Mouse (Mus musculus) liver, embryonic 15.5 days (tissue): ENCODE measurements around the gene Zfand3. TPM values are rescaled to one million over a fixed set of nuclear protein-coding genes. Genes with fewer than 3 reads are reported as not detected.

Source experiments
- ATAC-seq: fragments of 200-750 bp; cut with Nextera tagmentation; 2 replicates; pipeline ENCODE4 v1.8.0; 2017; ENCODE audit warnings: moderate number of reproducible peaks, mild to moderate bottlenecking, moderate library complexity; ENCODE audit not compliant: insufficient read depth
- H3K27ac ChIP-seq: fragments of 300-500 bp; sonication (generic); replicated peaks from 2 replicates; pipeline ENCODE4 v1.5.1; 2015; ENCODE audit warnings: mild to moderate bottlenecking, inconsistent platforms
- H3K27me3 ChIP-seq: fragments of 300-500 bp; sonication (generic); 2 replicates; pipeline ENCODE4 v1.6.1; 2015; ENCODE audit warnings: mild to moderate bottlenecking, inconsistent platforms
- H3K36me3 ChIP-seq: fragments of 300-500 bp; sonication (generic); replicated peaks from 2 replicates; pipeline ENCODE4 v1.6.1; 2015; ENCODE audit warnings: moderate library complexity, mild to moderate bottlenecking, inconsistent platforms
- H3K4me1 ChIP-seq: fragments of 300-500 bp; sonication (generic); replicated peaks from 2 replicates; pipeline ENCODE4 v1.6.1; 2015; ENCODE audit warnings: inconsistent platforms
- H3K4me2 ChIP-seq: fragments of 300-500 bp; sonication (generic); 2 replicates; pipeline ENCODE4 v1.6.1; 2015; ENCODE audit warnings: moderate library complexity, mild to moderate bottlenecking, inconsistent platforms
- H3K4me3 ChIP-seq: fragments of 300-500 bp; sonication (generic); replicated peaks from 2 replicates; pipeline ENCODE4 v1.5.1; 2015; ENCODE audit warnings: mild to moderate bottlenecking, inconsistent platforms
- H3K9ac ChIP-seq: fragments of 300-500 bp; sonication (generic); 2 replicates; pipeline ENCODE4 v1.6.1; 2015; ENCODE audit warnings: moderate library complexity, mild to moderate bottlenecking, inconsistent platforms
- H3K9me3 ChIP-seq: fragments of 300-500 bp; sonication (generic); replicated peaks from 2 replicates; pipeline ENCODE4 v1.6.1; 2016; ENCODE audit warnings: inconsistent platforms
- WGBS: fragments of 180-500 bp; shearing (Covaris S2); methylation state at CpG from one replicate; pipeline ENCODE4 v1.1.7; 2015; ENCODE audit warnings: mixed read lengths; ENCODE audit not compliant: insufficient replicate concordance; 5-methylcytosine and 5-hydroxymethylcytosine counted together
- polyA plus RNA-seq: library from polyadenylated mRNA; unstranded; fragments of >200 nt; fragmentation: Nextera tagmentation; extraction: Ambion mirVana; gene quantifications from 2 replicates; pipeline ENCODE4 v1.2.1, GENCODE M21; 2015

The Zfand3 gene
- 15.4 and 15.6 TPM in 2 replicates for polyA plus RNA-seq

GRCm38 (mm10) chr17:30004203-30005102, at the start of gene Zfand3:
TSS of gene Zfand3 (plus strand) at chr17:30004733.
- Histone ChIP-seq H3K4me1 (peaks cover 43% of the 10 kb centered on the region), H3K4me3 (peak within 1 kb of the TSS; percentile 76), H3K27ac (peak within 1 kb of the TSS; percentile 100), H3K4me2 (peak within 1 kb of the TSS; percentile 92), H3K36me3 (no peaks in the 10 kb centered on the region), H3K9me3 (no peaks in the 10 kb centered on the region), H3K27me3 (no peaks in the 10 kb centered on the region), H3K9ac (peak within 1 kb of the TSS; percentile 90)
- peak; percentile 88 for ATAC-seq
- 0% methylated on average over 76 of the region's 93 CpGs for WGBS

- H3K9ac ChIP-seq: no peak overlapping the region
- H3K4me1 ChIP-seq: no peaks in the 10 kb centered on the region
- H3K9me3 ChIP-seq: no peaks in the 10 kb centered on the region
- H3K27me3 ChIP-seq: no peaks in the 10 kb centered on the region
- WGBS: 52% methylated on average over 8 of the region's 8 CpGs
- no peak overlapping the region for H3K27ac ChIP-seq
- H3K36me3 ChIP-seq: no peaks in the 10 kb centered on the region
- H3K4me3 ChIP-seq: no peak overlapping the region
- ATAC-seq: no peak
- no peak overlapping the region for H3K4me2 ChIP-seq
Measured at GRCm38 (mm10) chr17:29955880-29956279, 48.7 kb upstream of the Zfand3 start.

DNA sequence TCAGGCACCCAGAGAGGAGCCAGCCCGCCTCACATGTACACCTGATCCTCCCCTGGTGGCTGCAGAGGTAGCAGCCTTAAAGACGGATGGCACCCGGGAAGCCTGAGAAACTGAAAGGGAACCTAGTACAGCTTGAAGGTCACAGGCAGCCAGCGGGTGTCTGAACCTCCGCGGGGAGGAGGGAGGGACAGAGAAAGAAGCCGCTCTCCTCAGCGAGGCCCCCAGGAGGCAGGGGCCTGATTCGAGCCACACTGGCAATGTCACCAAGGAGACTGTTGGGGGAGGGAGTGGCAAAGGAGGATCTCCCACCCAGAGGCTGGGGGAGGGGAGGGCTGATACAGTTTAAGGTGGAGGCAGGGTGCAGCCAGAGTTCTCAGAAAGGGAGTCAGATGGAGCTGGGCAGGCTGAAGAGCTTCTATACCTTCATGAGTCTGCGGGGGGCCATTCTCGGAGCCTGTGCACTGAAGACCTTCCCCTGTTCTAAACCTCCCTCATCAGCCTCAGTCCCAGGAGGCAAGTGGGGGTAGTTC, 40.7 kb upstream of the Zfand3 start:
- H3K9ac ChIP-seq: no peak overlapping the region; the same call in 1 of the 2 replicates
- peak overlapping the region; percentile 43 for H3K4me2 ChIP-seq
- H3K36me3 ChIP-seq: no peaks in the 10 kb centered on the region
- no peak overlapping the region for H3K27ac ChIP-seq
- H3K9me3 ChIP-seq: no peaks in the 10 kb centered on the region
- 5% methylated on average over 11 of the region's 11 CpGs for whole genome bisulfite sequencing
- peaks cover 35% of the 10 kb centered on the region for H3K27me3 ChIP-seq
- no peak overlapping the region; the same call in 1 of the 2 replicates for H3K4me3 ChIP-seq
- ATAC-seq: no peak
- peaks cover 7% of the 10 kb centered on the region; the same call in 1 of the 2 replicates for H3K4me1 ChIP-seq

DNA sequence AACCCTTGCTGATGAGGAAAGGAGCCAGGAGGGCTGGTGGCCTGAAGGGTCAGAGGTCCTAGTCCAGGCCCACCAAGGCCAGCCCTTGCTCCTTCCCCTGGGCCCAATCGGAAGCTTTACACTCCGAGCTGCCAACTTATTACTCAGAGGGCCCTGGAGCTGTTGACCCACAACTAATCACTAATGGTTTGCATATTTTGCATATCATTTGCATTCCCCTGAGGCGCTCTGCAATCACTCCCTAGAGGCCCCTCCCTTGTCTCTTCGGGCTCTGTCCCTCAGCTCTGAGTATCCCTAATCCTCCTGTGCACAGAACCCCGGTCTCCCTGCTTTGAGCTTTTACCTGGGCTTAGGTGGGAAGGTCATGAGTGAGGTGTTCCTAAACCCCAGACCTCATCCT, 39.0 kb upstream of the Zfand3 start:
- Histone ChIP-seq H3K27me3 (peaks cover 35% of the 10 kb centered on the region), H3K4me1 (peaks cover 7% of the 10 kb centered on the region; the same call in 1 of the 2 replicates), H3K9ac (no peak overlapping the region), H3K27ac (no peak overlapping the region), H3K36me3 (no peaks in the 10 kb centered on the region), H3K4me3 (no peak overlapping the region), H3K9me3 (no peaks in the 10 kb centered on the region), H3K4me2 (no peak overlapping the region)
- WGBS: 40% methylated on average over 5 of the region's 5 CpGs
- no peak for ATAC-seq

DNA sequence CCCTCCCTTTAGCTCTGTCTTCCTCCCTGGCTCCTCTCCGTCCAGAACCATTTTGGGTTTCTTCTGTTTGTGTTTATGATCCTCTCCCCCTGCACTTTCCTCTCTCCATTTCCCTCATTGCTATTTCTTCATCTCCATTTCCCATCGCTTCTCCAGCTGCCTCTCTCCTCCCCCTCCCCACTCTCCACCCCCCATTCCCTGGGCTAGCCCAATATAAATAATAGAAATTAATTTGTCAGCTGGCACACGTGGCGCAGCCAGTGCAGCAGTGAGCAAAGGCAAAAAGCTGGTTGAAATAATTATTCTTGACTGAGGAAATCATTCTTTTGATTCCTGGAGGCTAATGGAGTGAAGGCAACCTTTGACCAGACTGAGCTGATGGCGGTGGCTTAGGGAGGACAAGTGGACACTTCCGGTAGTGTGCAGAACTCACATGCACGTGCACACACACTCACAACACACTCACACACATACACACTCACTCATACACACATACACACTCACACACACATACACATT, 34.4 kb upstream of the Zfand3 start, which contains the start of gene Mdga1:
Gene Mdga1 (minus strand): TSS at position 51 of the 519 bp plus-strand sequence.
- no peaks in the 10 kb centered on the region for H3K4me1 ChIP-seq
- H3K36me3 ChIP-seq: no peaks in the 10 kb centered on the region
- 63% methylated on average over 7 of the region's 7 CpGs for WGBS
- H3K9ac ChIP-seq: no peak within 1 kb of the TSS
- no peak within 1 kb of the TSS for H3K27ac ChIP-seq
- peaks cover 18% of the 10 kb centered on the region for H3K27me3 ChIP-seq
- ATAC-seq: no peak
- no peak within 1 kb of the TSS for H3K4me2 ChIP-seq
- no peak within 1 kb of the TSS for H3K4me3 ChIP-seq
- H3K9me3 ChIP-seq: no peaks in the 10 kb centered on the region

DNA sequence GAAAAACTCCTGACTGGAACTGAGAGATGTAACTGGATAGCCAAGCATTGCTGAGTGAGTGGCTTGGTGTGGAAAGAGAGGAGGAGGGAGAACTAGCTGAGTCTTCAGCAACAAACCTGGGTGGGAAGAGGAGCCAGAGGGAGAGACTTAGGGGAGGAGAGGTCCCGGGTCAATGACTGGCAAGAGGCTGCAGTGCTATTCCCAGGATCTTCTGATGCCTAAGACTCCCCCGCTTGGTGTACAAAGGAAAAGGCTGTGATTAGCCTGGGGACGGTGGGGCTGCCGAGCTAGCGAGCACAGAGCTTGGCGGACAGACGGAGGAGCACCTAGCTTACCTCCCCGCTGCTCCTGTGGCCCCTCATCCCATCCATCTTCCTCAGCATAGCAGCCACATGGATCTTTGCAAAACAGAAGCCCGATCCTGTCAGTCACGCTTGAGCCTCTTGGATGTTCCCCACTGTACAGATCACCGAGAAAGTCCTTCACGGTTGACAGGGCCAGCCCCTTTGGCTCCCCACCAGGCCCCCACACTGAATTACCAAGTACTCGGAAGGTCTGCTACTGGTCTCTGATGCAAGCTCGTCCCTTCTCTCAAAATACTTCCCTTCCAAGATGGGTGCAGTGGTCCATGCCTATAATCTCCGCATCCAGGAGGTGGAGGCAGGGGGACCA, 32.6 kb upstream of the Zfand3 start:
- Histone ChIP-seq H3K36me3 (no peaks in the 10 kb centered on the region), H3K9me3 (no peaks in the 10 kb centered on the region), H3K9ac (no peak overlapping the region), H3K27me3 (peaks cover 5% of the 10 kb centered on the region; the same call in 1 of the 2 replicates), H3K4me3 (no peak overlapping the region), H3K4me1 (no peaks in the 10 kb centered on the region; the same call in 1 of the 2 replicates), H3K4me2 (no peak overlapping the region), H3K27ac (no peak overlapping the region)
- ATAC-seq: no peak
- 55% methylated on average over 15 of the region's 15 CpGs for WGBS

- H3K9ac ChIP-seq: no peak overlapping the region
- peaks cover 5% of the 10 kb centered on the region; the same call in 1 of the 2 replicates for H3K27me3 ChIP-seq
- ATAC-seq: no peak
- H3K36me3 ChIP-seq: no peaks in the 10 kb centered on the region
- 39% methylated on average over 7 of the region's 7 CpGs for WGBS
- no peaks in the 10 kb centered on the region; the same call in 1 of the 2 replicates for H3K4me1 ChIP-seq
- H3K4me3 ChIP-seq: no peak overlapping the region
- no peaks in the 10 kb centered on the region for H3K9me3 ChIP-seq
- H3K4me2 ChIP-seq: no peak overlapping the region
- no peak overlapping the region for H3K27ac ChIP-seq
Measured at GRCm38 (mm10) chr17:29973226-29973625, 31.3 kb upstream of the Zfand3 start.

DNA sequence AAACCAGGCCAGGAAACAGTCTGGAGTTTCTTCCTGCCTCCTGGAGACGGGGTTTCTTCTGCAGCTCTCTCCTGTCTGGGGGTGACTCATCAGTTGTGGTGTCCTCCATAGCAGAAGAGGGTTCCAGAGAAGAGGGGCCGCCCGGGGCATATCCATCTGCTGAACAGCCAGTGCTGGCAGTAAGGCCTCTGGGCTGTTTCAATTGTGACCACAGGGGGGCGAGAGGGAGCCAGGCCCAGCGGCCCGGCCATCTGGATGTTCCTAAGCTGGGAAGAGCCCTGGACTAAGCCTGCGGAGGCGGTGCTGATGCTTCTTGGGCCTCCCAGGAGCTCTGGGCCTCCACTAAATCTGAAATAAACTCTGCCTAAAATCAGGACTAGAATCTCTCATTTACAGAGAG, 28.8 kb upstream of the Zfand3 start:
- Histone ChIP-seq H3K36me3 (no peaks in the 10 kb centered on the region), H3K27me3 (peaks cover 5% of the 10 kb centered on the region; the same call in 1 of the 2 replicates), H3K9ac (no peak overlapping the region), H3K4me1 (peaks cover 5% of the 10 kb centered on the region; the same call in 1 of the 2 replicates), H3K4me2 (no peak overlapping the region), H3K27ac (no peak overlapping the region), H3K9me3 (no peaks in the 10 kb centered on the region), H3K4me3 (no peak overlapping the region)
- WGBS: 6% methylated on average over 8 of the region's 8 CpGs
- ATAC-seq: no peak

- Histone ChIP-seq H3K4me1 (peaks cover 5% of the 10 kb centered on the region; the same call in 1 of the 2 replicates), H3K4me3 (no peak overlapping the region), H3K27ac (no peak overlapping the region), H3K4me2 (no peak overlapping the region), H3K9ac (no peak overlapping the region), H3K27me3 (no peaks in the 10 kb centered on the region), H3K36me3 (no peaks in the 10 kb centered on the region), H3K9me3 (no peaks in the 10 kb centered on the region)
- WGBS: 54% methylated on average over 4 of the region's 4 CpGs
- ATAC-seq: no peak
Measured at GRCm38 (mm10) chr17:29979020-29979419, 25.5 kb upstream of the Zfand3 start.

GRCm38 (mm10) chr17:29979841-29980240, 24.7 kb upstream of the Zfand3 start:
- whole genome bisulfite sequencing: 34% methylated on average over 7 of the region's 7 CpGs
- Histone ChIP-seq H3K9me3 (no peaks in the 10 kb centered on the region), H3K27me3 (no peaks in the 10 kb centered on the region), H3K4me3 (no peak overlapping the region), H3K4me1 (peaks cover 5% of the 10 kb centered on the region; the same call in 1 of the 2 replicates), H3K4me2 (no peak overlapping the region), H3K27ac (no peak overlapping the region), H3K9ac (no peak overlapping the region), H3K36me3 (no peaks in the 10 kb centered on the region)
- no peak for ATAC-seq
